Mouse (Mus musculus): ENCODE results near the gene Lyz2.
"Not testable (repeated sequence)": the region's sequence is repeated elsewhere in the genome, so short reads cannot be mapped to it uniquely, and the experiment has no call there.

The Lyz2 gene

DNA sequence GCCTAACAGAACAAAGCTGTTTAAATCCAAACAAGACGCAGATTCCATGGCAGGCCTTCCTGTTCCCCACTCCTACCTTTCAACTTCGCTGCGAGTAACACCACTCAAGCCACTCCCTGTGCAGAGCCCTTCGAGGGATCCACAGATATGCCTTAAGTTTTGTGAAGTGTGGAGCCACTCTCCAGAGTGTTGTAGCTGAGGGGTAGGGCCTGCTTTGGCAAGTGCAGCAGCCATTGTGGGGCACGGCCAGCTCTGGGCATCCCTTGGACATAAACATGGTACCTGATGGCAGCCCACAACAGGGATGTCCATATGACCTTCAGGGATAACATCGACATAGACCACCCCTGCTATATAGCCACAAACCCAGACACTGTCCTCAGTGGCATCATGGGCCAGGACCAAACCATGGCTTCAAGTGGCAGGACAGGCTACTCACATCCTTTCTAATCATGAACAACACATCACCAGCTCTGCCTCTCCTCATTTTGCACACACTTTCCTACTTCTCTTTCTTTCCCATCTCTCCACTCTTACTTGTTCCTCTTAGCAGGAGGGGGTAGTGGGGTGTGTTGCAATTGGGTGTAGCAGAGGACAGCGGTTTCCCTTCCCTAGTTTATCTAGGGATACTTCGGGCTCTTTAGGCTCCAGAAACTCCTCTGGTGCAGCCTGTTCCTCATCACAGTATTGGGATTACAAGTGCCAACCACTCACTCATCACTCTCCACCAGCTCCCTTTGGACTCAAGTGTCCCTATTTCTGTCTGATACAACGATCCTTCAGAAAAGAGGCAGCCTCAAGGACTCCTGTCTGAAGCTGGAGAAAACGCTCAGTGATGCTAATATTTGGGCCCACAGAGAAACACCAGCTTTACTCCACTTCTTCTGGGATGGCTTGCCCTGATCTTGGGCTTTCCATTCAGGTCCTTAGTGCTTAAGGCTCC lies 2.7 kb upstream of the Lyz2 start:
- DNase-seq (ENCODE audit: extremely low read depth, low read depth, low spot score) = no peak

- no peak for DNase-seq (ENCODE audit: extremely low read depth, low read depth, low spot score)
Observed at GRCm38 (mm10) chr10:117283871-117284577, 1.9 kb upstream of the Lyz2 start.

DNA sequence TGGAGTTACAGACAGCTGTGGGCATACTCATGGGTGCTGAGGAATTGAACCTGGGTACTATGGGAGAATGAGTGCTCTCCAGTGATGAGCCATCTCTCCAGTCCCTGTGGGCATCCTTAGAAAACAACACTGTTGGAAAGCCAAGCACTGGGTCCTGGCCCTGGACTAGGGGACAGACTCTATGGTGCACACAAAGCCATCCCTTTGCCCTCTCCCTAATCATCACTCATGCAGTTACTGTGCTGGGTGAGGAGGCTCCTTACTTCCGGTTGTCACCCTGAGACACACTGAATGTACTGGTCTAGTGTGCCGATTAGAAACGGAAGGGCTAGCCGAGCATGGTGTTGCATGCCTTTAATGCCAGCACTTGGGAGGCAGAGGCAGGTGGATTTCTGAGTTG lies 1.1 kb upstream of the Lyz2 start:
- not testable (repeated sequence) for DNase-seq (ENCODE audit: extremely low read depth, low read depth, low spot score)

- DNase-seq (ENCODE audit: extremely low read depth, low read depth, low spot score) = no peak
Observed at GRCm38 (mm10) chr10:117282551-117282950, 430 bp upstream of the Lyz2 start.

DNA sequence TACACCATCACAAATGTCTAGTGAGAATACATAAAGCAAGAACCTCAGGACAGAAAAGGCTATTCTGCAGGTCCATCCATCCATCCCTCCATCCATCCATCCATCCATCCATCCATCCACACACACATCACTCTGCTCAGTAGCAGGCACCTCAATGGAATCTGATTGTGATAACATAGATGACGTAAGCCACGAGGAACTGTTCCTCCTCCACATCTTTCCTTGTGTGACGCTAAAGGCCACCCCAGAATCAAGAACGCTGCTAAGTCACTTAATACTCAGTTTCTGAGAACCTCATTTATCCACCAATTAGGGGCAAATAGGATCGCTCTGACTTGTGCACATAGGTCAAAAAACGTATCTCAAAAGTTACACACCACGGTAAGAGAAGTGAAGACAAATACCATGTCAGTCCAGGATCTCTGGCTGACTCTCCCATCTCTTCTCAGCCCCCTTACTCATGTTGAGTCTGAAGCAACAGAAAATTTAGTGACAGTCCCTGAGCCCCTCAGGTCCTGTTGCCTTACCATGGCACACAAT lies 670 bp downstream of the Lyz2 start:
- DNase-seq (ENCODE audit: extremely low read depth, low read depth, low spot score) = no peak

DNA sequence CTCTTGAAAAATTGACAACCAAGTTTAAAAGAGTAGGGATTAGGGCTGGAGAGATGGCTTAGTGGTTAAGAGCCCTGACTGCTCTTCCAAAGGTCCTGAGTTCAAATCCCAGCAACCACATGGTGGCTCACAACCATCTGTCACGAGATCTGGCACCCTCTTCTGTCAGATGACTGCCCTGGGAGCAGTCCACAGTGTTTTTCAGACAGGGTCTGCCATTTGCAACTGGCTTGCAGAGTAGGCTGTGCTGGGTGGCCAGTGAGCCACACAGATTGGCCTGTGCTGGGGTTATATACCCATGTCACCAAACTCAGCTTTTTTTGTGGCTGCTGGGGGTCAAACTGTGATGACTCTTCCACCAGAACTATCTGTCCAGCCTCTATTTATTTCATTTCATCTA lies 2.1 kb downstream of the Lyz2 start:
- DNase-seq (ENCODE audit: extremely low read depth, low read depth, low spot score) = no peak

DNA sequence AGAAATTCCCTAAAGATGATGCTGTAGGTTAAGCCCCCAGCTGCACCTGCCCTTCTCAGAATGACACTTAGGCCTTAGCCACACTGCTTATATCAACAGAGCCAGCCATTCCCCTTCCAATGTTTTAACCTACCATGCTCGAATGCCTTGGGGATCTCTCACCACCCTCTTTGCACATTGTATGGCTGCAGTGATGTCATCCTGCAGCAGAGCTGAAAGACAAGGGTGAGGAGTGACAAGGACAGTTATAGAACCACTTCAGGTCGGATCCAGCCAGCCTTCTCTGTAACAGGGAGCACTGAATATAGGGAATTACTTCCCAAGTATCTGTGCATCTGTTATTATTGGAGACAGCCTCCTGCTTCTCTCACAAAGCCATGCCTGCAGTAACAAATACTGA lies 3.6 kb downstream of the Lyz2 start:
- DNase-seq (ENCODE audit: extremely low read depth, low read depth, low spot score) = not testable (repeated sequence)

DNA sequence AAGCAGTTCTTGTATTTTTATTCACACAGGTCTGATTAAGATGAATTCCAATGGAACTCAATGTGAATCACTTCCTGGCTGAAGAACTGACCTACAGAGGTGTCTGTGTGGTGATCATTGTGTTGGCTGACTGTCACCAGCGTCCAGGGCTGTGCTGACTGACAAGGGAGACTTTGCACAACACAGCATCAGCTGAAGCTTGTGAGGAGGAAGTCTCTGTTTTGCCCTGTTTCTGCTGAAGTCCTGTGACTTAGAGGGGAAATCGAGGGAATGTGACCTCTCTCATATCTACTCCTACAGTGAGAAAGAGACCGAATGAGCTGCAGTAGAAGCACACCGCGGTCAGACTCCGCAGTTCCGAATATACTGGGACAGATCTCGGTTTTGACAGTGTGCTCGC lies 4.3 kb downstream of the Lyz2 start:
- not testable (repeated sequence) for DNase-seq (ENCODE audit: extremely low read depth, low read depth, low spot score)

DNA sequence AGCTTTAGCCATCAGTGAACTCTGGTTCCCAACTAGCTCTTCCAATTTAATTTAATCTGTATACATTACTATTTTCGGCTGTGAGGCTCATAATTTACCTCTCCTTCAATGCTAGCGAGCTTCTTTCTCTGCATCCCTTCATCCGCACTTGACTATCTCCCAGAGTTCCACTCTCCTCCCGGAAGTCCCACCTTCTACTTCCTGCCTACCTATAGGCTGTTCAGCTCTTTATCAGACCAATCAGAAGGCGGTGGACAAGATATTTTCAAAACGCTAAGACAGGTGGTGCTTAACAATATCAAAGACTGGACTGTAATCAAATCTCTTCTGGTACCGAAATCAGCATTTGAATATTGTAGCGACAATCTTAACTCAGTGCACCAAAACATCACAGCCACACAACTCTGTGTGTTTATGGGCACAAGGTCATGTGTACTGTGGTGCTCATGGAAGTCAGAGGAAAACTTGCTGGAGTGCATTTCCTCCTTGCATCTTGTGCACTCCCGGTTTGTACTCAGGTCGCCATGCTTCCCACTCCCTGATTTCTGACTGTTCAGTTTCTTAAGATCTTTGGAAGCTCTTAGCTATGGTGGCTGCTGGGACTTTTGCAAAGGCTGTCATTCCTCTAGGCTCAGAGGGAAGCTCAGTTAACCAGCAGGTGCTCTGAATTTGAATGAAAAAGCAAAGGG lies 6.3 kb downstream of the Lyz2 start:
- DNase-seq (ENCODE audit: extremely low read depth, low read depth, low spot score) = no peak

GRCm38 (mm10) chr10:117274645-117275044 lies 7.5 kb downstream of the Lyz2 start:
- DNase-seq (ENCODE audit: extremely low read depth, low read depth, low spot score) = not testable (repeated sequence)

GRCm38 (mm10) chr10:117272023-117272422 lies 10.1 kb downstream of the Lyz2 start:
- no peak for DNase-seq (ENCODE audit: extremely low read depth, low read depth, low spot score)

- no peak for DNase-seq (ENCODE audit: extremely low read depth, low read depth, low spot score)
Observed at GRCm38 (mm10) chr10:117259870-117260269, 22.3 kb downstream of the Lyz2 start.

GRCm38 (mm10) chr10:117238603-117239002 lies 43.5 kb downstream of the Lyz2 start, which contains the start of gene 9530003J23Rik:
9530003J23Rik (minus strand) TSS chr10:117238703.
- no peak for DNase-seq (ENCODE audit: extremely low read depth, low read depth, low spot score)

- no peak for DNase-seq (ENCODE audit: extremely low read depth, low read depth, low spot score)
Observed at GRCm38 (mm10) chr10:117235866-117236265, 46.3 kb downstream of the Lyz2 start.

DNA sequence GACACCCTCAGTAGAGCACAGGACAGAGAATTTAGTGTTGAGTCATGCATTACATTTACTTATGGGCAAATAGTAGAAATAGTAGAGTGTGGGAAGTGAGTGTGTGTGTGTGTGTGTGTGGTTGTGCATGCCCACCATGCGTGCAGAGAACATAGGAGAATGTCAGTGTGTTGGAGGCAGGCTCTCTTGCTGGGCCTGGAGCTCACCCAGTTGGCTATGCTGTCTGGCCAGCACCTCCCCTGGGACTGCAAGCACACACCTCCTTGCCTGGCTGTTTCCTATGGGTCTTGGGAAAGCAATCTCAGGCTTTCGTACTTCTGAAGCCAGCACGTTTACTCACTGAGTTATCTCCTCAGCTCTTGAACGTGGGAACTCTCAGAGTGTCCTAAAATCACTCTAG lies 47.3 kb downstream of the Lyz2 start:
- DNase-seq (ENCODE audit: extremely low read depth, low read depth, low spot score) = no peak

GRCm38 (mm10) chr10:117229826-117230225 lies 52.3 kb downstream of the Lyz2 start:
- no peak for DNase-seq (ENCODE audit: extremely low read depth, low read depth, low spot score)

Measured in fat pad, adult 2 months (tissue).